Mouse (Mus musculus) telencephalon, adult 2 months (tissue): ENCODE data around the gene Orai3.
A peak's percentile ranks its signal among the peaks of the same experiment; 100 is the strongest.
"Not testable (repeated sequence)": the region's sequence is repeated elsewhere in the genome, so short reads cannot be mapped to it uniquely, and the experiment has no call there.

Experiments
- DNase-seq: peaks from one replicate; pipeline ENCODE4 v3.0.0-alpha.2; 2011; ENCODE audit warnings: low read depth, low spot score

Orai3 gene

GRCm38 (mm10) chr7:127763642-127764041 lies 6.0 kb upstream of the Orai3 start:
- DNase-seq = no peak

- DNase-seq = no peak
These were observed 3.9 kb upstream of the Orai3 start for GRCm38 (mm10) chr7:127765756-127766155.

GRCm38 (mm10) chr7:127766851-127767609 lies 2.6 kb upstream of the Orai3 start:
- no peak for DNase-seq

- no peak for DNase-seq
These were observed 1.8 kb upstream of the Orai3 start for GRCm38 (mm10) chr7:127767671-127768345.

GRCm38 (mm10) chr7:127768346-127768996 lies 1.1 kb upstream of the Orai3 start:
- no peak for DNase-seq

GRCm38 (mm10) chr7:127768997-127769593 lies 520 bp upstream of the Orai3 start:
- DNase-seq = peak; percentile 99

GRCm38 (mm10) chr7:127770039-127770905 lies 657 bp downstream of the Orai3 start:
- DNase-seq = no peak

- DNase-seq = peak; percentile 74
These were observed 1.6 kb downstream of the Orai3 start for GRCm38 (mm10) chr7:127771262-127771661.

- DNase-seq = no peak
These were observed 2.5 kb downstream of the Orai3 start for GRCm38 (mm10) chr7:127772080-127772479.

GRCm38 (mm10) chr7:127772557-127772956 lies 2.9 kb downstream of the Orai3 start:
- DNase-seq = no peak

GRCm38 (mm10) chr7:127773664-127774384 lies 4.2 kb downstream of the Orai3 start:
- no peak for DNase-seq

- DNase-seq = not testable (repeated sequence)
These were observed 6.2 kb downstream of the Orai3 start for GRCm38 (mm10) chr7:127775837-127776236.

- DNase-seq = peak; percentile 81
These were observed 6.8 kb downstream of the Orai3 start, which contains the start of gene Setd1a for GRCm38 (mm10) chr7:127776426-127776825. TSS of gene Setd1a (plus strand) at chr7:127776670.

GRCm38 (mm10) chr7:127776878-127777473 lies 7.4 kb downstream of the Orai3 start:
- peak; percentile 96 for DNase-seq

GRCm38 (mm10) chr7:127777474-127778266 lies 8.1 kb downstream of the Orai3 start:
- no peak for DNase-seq

GRCm38 (mm10) chr7:127778350-127778749 lies 8.7 kb downstream of the Orai3 start:
- DNase-seq = no peak

GRCm38 (mm10) chr7:127785308-127785707 lies 15.7 kb downstream of the Orai3 start, which contains the start of gene Gm49388:
TSS of gene Gm49388 (plus strand) at chr7:127785608.
- no peak for DNase-seq

- no peak for DNase-seq
These were observed 27.6 kb downstream of the Orai3 start for GRCm38 (mm10) chr7:127797076-127797845.
